Mouse (Mus musculus): ENCODE data around the gene Elf1. TPM values are rescaled to one million over a fixed set of nuclear protein-coding genes. Genes with fewer than 3 reads are reported as not detected.
A peak's percentile ranks its signal among the peaks of the same experiment; 100 is the strongest.
"Not testable (repeated sequence)": the region's sequence is repeated elsewhere in the genome, so short reads cannot be mapped to it uniquely, and the experiment has no call there.

Elf1 gene
- total RNA-seq, 1 experiment from 2014 or later: 335 TPM

DNA sequence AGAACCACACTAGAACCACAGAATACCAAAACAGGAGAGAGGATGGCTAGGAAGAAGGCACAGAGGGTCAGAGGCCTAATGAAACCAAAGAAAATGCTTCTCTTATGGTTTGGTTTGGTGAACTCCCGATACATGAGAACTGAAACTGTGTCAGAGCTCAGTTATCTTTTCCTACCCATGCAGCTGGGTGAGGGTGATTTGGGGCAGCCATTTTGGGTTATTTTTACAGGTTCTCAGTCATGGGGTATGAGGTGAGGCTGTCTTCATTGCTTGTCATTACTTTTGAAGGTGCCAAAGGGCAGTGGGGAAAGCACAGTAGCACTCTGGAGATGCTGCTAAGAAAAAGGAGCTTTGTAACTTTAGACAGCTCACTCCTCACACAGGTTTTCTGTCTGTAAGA is 52.4 kb downstream of the Elf1 start:
- no peak for ATAC-seq (replicated peaks in 1 of 2; ENCODE audit: insufficient read depth in 1 of 2, low FRiP score in 2 of 2, low TSS enrichment in 1 of 2, low read depth in 1 of 2, poor library complexity in 2 of 2, severe bottlenecking in 2 of 2)

DNA sequence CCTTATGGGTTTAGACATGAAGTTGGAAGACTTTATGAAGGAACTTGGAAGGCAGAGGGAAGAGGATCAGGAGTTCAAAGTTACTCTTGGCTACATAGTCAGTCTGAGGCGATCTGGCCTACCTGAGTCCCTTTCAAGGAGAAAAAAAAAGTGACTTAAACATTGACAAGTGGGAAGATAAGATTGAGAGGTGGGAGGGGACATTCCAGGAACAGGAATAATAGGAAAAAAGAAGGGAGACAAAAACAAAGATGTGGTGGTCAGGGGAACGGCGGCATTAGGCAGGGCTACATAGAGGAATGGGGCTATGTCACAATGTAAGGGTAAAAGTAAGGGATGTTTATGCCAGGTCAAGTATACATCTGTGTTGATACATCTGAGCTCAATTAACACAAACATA is 53.2 kb downstream of the Elf1 start:
- no peak for ATAC-seq (replicated peaks in 1 of 2; ENCODE audit: insufficient read depth in 1 of 2, low FRiP score in 2 of 2, low TSS enrichment in 1 of 2, low read depth in 1 of 2, poor library complexity in 2 of 2, severe bottlenecking in 2 of 2)

DNA sequence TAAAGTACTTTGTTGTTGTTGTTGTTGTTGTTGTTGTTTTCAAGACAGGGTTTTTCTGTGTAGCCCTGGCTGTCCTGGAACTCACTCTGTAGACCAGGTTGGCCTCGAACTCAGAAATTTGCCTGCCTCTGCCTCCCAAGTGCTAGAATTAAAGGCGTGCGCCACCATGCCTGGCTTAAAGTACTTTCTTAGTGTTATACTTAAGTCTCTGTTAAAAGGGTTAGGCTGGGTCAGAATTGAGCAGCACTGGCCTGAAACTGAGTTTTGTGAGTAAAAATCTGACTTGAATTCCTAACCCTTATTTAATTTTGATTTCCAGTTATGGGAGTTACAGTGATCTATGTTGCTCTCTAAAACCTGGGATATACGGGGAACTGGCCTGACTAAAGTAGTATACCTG is 53.7 kb downstream of the Elf1 start:
- ATAC-seq (replicated peaks in 1 of 2; ENCODE audit: insufficient read depth in 1 of 2, low FRiP score in 2 of 2, low TSS enrichment in 1 of 2, low read depth in 1 of 2, poor library complexity in 2 of 2, severe bottlenecking in 2 of 2): not testable (repeated sequence)

GRCm38 (mm10) chr14:79535318-79535717 is 54.3 kb downstream of the Elf1 start:
- peak; percentile 74 to 78 for ATAC-seq (replicated peaks in 1 of 2; ENCODE audit: insufficient read depth in 1 of 2, low FRiP score in 2 of 2, low TSS enrichment in 1 of 2, low read depth in 1 of 2, poor library complexity in 2 of 2, severe bottlenecking in 2 of 2)

DNA sequence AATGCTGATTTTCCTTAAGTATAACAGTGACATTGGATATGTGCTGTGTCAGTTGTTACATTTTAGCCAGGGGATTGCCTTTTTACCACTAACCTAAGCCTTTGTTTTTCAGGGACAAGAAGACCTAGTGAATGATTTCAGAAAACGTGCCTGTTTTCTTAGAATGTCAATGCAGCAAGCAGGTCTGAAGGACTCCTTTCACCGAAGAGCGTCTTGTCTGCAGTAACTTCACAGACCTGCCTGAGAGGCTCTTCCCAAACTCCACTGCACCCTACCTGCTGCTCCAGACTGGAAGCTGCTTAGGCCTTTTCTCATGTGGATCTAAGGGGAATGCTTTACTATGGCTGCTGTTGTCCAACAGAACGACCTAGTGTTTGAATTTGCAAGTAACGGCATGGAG is 55.0 kb downstream of the Elf1 start:
- no peak for ATAC-seq (replicated peaks in 1 of 2; ENCODE audit: insufficient read depth in 1 of 2, low FRiP score in 2 of 2, low TSS enrichment in 1 of 2, low read depth in 1 of 2, poor library complexity in 2 of 2, severe bottlenecking in 2 of 2)

- ATAC-seq (replicated peaks in 1 of 2; ENCODE audit: insufficient read depth in 1 of 2, low FRiP score in 2 of 2, low TSS enrichment in 1 of 2, low read depth in 1 of 2, poor library complexity in 2 of 2, severe bottlenecking in 2 of 2): no peak
These were observed 55.8 kb downstream of the Elf1 start for GRCm38 (mm10) chr14:79536837-79537236.

- ATAC-seq (replicated peaks in 1 of 2; ENCODE audit: insufficient read depth in 1 of 2, low FRiP score in 2 of 2, low TSS enrichment in 1 of 2, low read depth in 1 of 2, poor library complexity in 2 of 2, severe bottlenecking in 2 of 2): peak; percentile 32 to 51
These were observed 56.5 kb downstream of the Elf1 start for GRCm38 (mm10) chr14:79537463-79537862.

GRCm38 (mm10) chr14:79537921-79538320 is 56.9 kb downstream of the Elf1 start:
- no peak for ATAC-seq (replicated peaks in 1 of 2; ENCODE audit: insufficient read depth in 1 of 2, low FRiP score in 2 of 2, low TSS enrichment in 1 of 2, low read depth in 1 of 2, poor library complexity in 2 of 2, severe bottlenecking in 2 of 2)

- ATAC-seq (replicated peaks in 1 of 2; ENCODE audit: insufficient read depth in 1 of 2, low FRiP score in 2 of 2, low TSS enrichment in 1 of 2, low read depth in 1 of 2, poor library complexity in 2 of 2, severe bottlenecking in 2 of 2): peak; percentile 10 to 30; a peak in 1 of 4 replicates
These were observed 60.6 kb downstream of the Elf1 start for GRCm38 (mm10) chr14:79541606-79542005.

DNA sequence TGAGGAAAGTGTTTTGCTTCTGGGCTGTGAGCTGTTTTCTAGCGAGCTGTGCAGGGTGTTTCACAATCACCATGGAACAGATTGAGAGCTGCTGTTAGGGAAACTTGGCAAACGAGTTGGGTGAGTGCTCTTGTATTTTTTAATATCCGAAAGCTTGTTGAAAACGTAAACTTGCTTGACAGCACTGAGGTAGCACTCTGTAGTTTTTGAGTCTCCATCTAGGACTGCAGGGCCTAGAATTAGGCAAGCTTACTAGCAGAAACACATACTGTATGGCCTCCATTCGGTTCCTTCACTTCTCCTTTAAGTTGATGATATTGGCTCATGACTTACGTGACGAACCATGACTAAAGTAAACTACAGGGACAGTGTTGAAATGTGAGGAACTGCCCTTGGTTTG is 68.3 kb downstream of the Elf1 start:
- peak; percentile 59 to 78; a peak in 3 of 4 replicates for ATAC-seq (replicated peaks in 1 of 2; ENCODE audit: insufficient read depth in 1 of 2, low FRiP score in 2 of 2, low TSS enrichment in 1 of 2, low read depth in 1 of 2, poor library complexity in 2 of 2, severe bottlenecking in 2 of 2)

DNA sequence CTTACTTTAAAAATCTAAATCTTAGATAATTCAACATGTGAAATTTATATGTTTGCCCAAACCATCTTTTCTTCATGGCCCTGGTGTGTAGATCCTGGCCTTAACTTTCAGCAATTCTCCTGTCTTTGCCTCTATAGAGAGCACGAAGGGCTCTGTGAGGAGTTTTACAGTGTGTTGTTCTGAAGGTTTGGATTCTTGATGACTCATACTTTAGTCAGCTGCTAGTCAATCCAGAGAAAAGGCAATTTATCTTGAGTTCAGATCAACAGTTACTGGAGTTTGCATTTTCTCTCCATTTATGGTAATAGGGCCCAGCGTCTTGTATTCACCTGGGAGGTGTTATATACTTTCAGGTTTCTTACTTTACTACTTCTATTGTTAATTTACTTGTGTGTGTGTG is 70.9 kb downstream of the Elf1 start:
- ATAC-seq (replicated peaks in 1 of 2; ENCODE audit: insufficient read depth in 1 of 2, low FRiP score in 2 of 2, low TSS enrichment in 1 of 2, low read depth in 1 of 2, poor library complexity in 2 of 2, severe bottlenecking in 2 of 2): no peak

DNA sequence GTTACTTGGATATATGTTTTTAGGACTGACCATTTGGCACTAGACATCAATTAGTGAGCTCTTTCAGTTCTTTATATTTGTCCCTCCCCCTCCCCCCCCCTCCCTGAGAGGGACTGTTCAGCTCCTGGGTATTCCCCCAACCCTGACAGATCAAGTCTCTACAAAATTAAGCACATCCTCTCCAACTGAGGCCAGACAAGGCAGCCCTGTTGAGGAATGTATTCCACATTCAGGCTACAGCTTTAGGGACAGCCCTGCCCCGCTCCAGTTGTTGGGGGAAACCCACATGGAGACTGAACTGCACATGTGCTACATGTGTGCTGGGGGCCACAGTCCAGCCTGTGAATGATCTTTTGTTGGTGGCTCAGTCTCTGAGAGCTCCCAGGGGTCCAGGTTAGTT is 71.9 kb downstream of the Elf1 start:
- no peak for ATAC-seq (replicated peaks in 1 of 2; ENCODE audit: insufficient read depth in 1 of 2, low FRiP score in 2 of 2, low TSS enrichment in 1 of 2, low read depth in 1 of 2, poor library complexity in 2 of 2, severe bottlenecking in 2 of 2)

GRCm38 (mm10) chr14:79557796-79558195 is 76.8 kb downstream of the Elf1 start:
- ATAC-seq (replicated peaks in 1 of 2; ENCODE audit: insufficient read depth in 1 of 2, low FRiP score in 2 of 2, low TSS enrichment in 1 of 2, low read depth in 1 of 2, poor library complexity in 2 of 2, severe bottlenecking in 2 of 2): no peak

DNA sequence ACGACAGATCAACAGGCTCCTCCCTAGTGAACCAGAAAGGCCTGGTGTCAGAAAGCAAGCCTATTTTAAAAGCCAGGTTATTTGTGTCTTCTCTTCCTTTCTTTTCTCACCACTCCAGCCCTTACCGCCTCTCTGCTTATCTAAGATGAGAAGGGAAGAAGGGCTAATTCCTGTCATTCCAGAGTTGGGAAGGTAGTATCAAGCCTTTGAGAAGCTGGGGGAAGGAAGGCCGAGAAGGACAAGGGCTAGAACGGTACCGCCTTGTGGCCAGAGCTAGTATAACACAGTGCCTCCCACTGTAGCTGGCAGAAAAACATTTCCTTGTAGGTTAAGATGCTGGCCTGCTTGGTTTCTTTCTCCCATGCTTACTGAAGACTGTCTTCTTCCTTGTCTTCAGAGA is 81.8 kb downstream of the Elf1 start:
- ATAC-seq (replicated peaks in 1 of 2; ENCODE audit: insufficient read depth in 1 of 2, low FRiP score in 2 of 2, low TSS enrichment in 1 of 2, low read depth in 1 of 2, poor library complexity in 2 of 2, severe bottlenecking in 2 of 2): peak; percentile 55 to 69

GRCm38 (mm10) chr14:79564784-79565183 is 83.8 kb downstream of the Elf1 start:
- ATAC-seq (replicated peaks in 1 of 2; ENCODE audit: insufficient read depth in 1 of 2, low FRiP score in 2 of 2, low TSS enrichment in 1 of 2, low read depth in 1 of 2, poor library complexity in 2 of 2, severe bottlenecking in 2 of 2): 0 out of 4 replicates have a peak, but pooled peaks of 1 of the 2 experiments have one; percentile 31

- no peak for ATAC-seq (replicated peaks in 1 of 2; ENCODE audit: insufficient read depth in 1 of 2, low FRiP score in 2 of 2, low TSS enrichment in 1 of 2, low read depth in 1 of 2, poor library complexity in 2 of 2, severe bottlenecking in 2 of 2)
These were observed 92.6 kb downstream of the Elf1 start for GRCm38 (mm10) chr14:79573482-79574191.

DNA sequence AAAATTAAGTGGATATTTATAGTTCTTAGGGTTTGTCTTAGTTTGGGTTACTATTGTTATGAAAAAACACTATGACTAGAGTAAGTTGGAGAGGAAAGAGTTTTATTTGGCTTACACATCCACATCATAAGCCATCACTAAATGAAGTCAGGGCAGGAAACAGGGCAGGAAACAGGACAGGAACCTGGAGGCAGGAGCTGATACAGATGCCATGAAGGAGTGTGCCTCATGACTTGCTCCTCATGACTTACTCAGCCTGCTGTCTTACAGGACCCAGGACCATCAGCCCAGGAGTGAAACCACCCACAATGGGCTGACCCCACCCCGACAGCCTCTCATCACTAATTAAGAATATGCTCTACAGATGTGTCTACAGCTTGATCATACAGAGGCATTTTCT is 93.4 kb downstream of the Elf1 start:
- no peak for ATAC-seq (replicated peaks in 1 of 2; ENCODE audit: insufficient read depth in 1 of 2, low FRiP score in 2 of 2, low TSS enrichment in 1 of 2, low read depth in 1 of 2, poor library complexity in 2 of 2, severe bottlenecking in 2 of 2)

- ATAC-seq (replicated peaks in 1 of 2; ENCODE audit: insufficient read depth in 1 of 2, low FRiP score in 2 of 2, low TSS enrichment in 1 of 2, low read depth in 1 of 2, poor library complexity in 2 of 2, severe bottlenecking in 2 of 2): no peak
These were observed 102.7 kb downstream of the Elf1 start for GRCm38 (mm10) chr14:79583526-79584245.

All from hematopoietic stem cell, adult 5-6 weeks (primary cell).